Mouse (Mus musculus) brain, embryonic 14.5 days (tissue): ENCODE measurements around the gene Sept9.

Experiments
- CTCF ChIP-seq: fragments of 200-500 bp; IDR thresholded peaks from 2 replicates; pipeline ENCODE4 v1.5.1; 2012; ENCODE audit warnings: inconsistent platforms, mild to moderate bottlenecking, moderate library complexity, borderline replicate concordance; ENCODE audit not compliant: insufficient read depth, insufficient read length; ENCODE audit errors: extremely low read depth
- POLR2A ChIP-seq: fragments of 200-500 bp; IDR thresholded peaks from 2 replicates; pipeline ENCODE4 v1.6.1; 2012; ENCODE audit warnings: mild to moderate bottlenecking, inconsistent platforms, borderline replicate concordance; ENCODE audit not compliant: poor library complexity, insufficient read depth, insufficient read length, severe bottlenecking; ENCODE audit errors: extremely low read depth

- TF ChIP-seq POLR2A (no peak), CTCF (no peak)
Observed at GRCm38 (mm10) chr11:117194475-117194937, 5.0 kb upstream of the Sept9 start.
